20 mouse cellular contexts compared by ENCODE assay signal in the genomic region with DNA sequence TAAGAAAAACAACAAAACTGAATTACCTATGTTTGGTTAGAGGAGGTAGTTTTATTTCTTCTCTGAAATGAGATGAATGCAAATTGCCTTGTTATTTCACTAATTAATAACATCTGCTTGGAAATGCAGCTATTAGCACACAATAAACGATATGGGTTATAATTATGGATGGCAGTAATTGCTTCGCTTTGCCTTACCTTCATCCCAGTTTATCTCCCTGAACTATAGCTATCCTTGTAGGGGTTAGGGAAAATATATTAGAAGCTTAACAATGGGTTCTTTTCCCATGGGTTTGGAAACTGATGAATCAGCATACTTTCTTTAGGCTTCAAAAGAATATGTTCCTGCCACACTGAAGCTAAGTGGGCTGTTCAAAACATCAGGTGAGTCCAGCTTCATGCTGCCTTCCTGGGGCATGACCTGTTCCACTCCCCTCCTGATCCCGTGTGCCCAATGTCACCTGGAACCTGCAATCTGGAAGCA.
DNase-seq lines count a peak whose midpoint lies in the region; ATAC-seq and TF ChIP-seq lines count a peak whose summit lies in the region.
"Had no signal": no experiment of that assay in that cellular context is flagged by ENCODE, and none has a peak within 500 bp of the region (broad histone marks: within the 10 kb centered on the region; RNA-seq: fewer than 3 reads in every experiment).

No protein-coding gene starts in this region.

- 61% methylated on average over 3 of the region's 3 CpGs for WGBS in liver, adult 2 months
- WGBS in liver, embryonic 11.5 days, result 82% methylated on average over 3 of the region's 3 CpGs
- WGBS in lung, embryonic 16.5 days, result 71% methylated on average over 3 of the region's 3 CpGs
- 75% methylated on average over 3 of the region's 3 CpGs for WGBS in lung, postnatal 0 days
- WGBS in stomach, postnatal 0 days, result 80% methylated on average over 3 of the region's 3 CpGs

- H3K9me3 ChIP-seq in liver, embryonic 11.5 days (ENCODE audit: control insufficient read depth, low read length), result no peaks in the 10 kb centered on the region
- H3K9me3 ChIP-seq in lung, embryonic 16.5 days (ENCODE audit: control insufficient read depth, low read length), result no peaks in the 10 kb centered on the region
- H3K9me3 ChIP-seq in lung, postnatal 0 days (ENCODE audit: low read length), result no peaks in the 10 kb centered on the region
- no peaks in the 10 kb centered on the region for H3K9me3 ChIP-seq in ES-E14 (ENCODE audit: control insufficient read depth, insufficient read depth, low read depth, low read length)
- H3K9me3 ChIP-seq in stomach, postnatal 0 days (ENCODE audit: control insufficient read depth, low read length), result no peaks in the 10 kb centered on the region
- H3K9me3 ChIP-seq: embryonic facial prominence, embryonic 15.5 days; forebrain, embryonic 10.5 days; G1E; heart, embryonic 12.5 days; hindbrain, embryonic 10.5 days had no signal

- in situ Hi-C loops in ES-E14 (cut with MboI; ENCODE audit: low sequenced_read_pairs in 2 of 2, unreplicated experiment in 2 of 2), result no loop called here

- H3K4me1 ChIP-seq in liver, adult 2 months (ENCODE audit: control insufficient read depth, insufficient read depth, low read length), result peaks cover 7% of the 10 kb centered on the region; the same call in 1 of the 2 replicates
- H3K4me1 ChIP-seq in liver, embryonic 11.5 days (replicated peaks; ENCODE audit: control insufficient read depth, insufficient read depth, low read length), result no peaks in the 10 kb centered on the region
- H3K4me1 ChIP-seq in lung, embryonic 16.5 days (replicated peaks; ENCODE audit: control insufficient read depth, insufficient read depth, low read length), result 0 out of 2 replicates have a peak, but pooled peaks cover 6% of the 10 kb centered on the region
- 0 out of 2 replicates have a peak, but pooled peaks cover 6% of the 10 kb centered on the region for H3K4me1 ChIP-seq in lung, postnatal 0 days (ENCODE audit: insufficient read depth, low read depth, low read length)
- no peaks in the 10 kb centered on the region for H3K4me1 ChIP-seq in ES-E14 (ENCODE audit: control insufficient read depth in 2 of 2, insufficient read depth in 2 of 2, low read length in 2 of 2, poor library complexity in 1 of 2)
- no peaks in the 10 kb centered on the region for H3K4me1 ChIP-seq in stomach, postnatal 0 days (replicated peaks; ENCODE audit: control insufficient read depth, insufficient read depth)
- H3K4me1 ChIP-seq: embryonic facial prominence, embryonic 15.5 days; forebrain, embryonic 10.5 days; heart, embryonic 12.5 days; hindbrain, embryonic 10.5 days had no signal

- ATAC-seq in liver, embryonic 11.5 days (replicated peaks; ENCODE audit: low FRiP score), result no peak
- ATAC-seq in lung, embryonic 16.5 days (ENCODE audit: low read depth), result no peak
- ATAC-seq in lung, postnatal 0 days, result no peak
- ATAC-seq in stomach, postnatal 0 days (ENCODE audit: low FRiP score, low TSS enrichment), result peak; percentile 13; the same call in 1 of the 2 replicates
- ATAC-seq: forebrain, embryonic 14.5 days had no signal

- H3K36me3 ChIP-seq in liver, adult 2 months (ENCODE audit: control insufficient read depth, insufficient read depth, low read length), result no peaks in the 10 kb centered on the region
- no peaks in the 10 kb centered on the region for H3K36me3 ChIP-seq in liver, embryonic 11.5 days (ENCODE audit: control insufficient read depth, insufficient read depth, low read length)
- no peaks in the 10 kb centered on the region for H3K36me3 ChIP-seq in lung, embryonic 16.5 days (ENCODE audit: control insufficient read depth, insufficient read depth, low read length)
- no peaks in the 10 kb centered on the region for H3K36me3 ChIP-seq in lung, postnatal 0 days (ENCODE audit: insufficient read depth, low read length)
- H3K36me3 ChIP-seq in ES-E14 (ENCODE audit: control insufficient read depth, insufficient read depth, low read length, poor library complexity, severe bottlenecking), result no peaks in the 10 kb centered on the region
- H3K36me3 ChIP-seq in stomach, postnatal 0 days (ENCODE audit: control insufficient read depth, insufficient read depth, low read length), result no peaks in the 10 kb centered on the region
- H3K36me3 ChIP-seq: embryonic facial prominence, embryonic 15.5 days; forebrain, embryonic 10.5 days; G1E; heart, embryonic 12.5 days; hindbrain, embryonic 10.5 days had no signal

- no peak overlapping the region for H3K4me3 ChIP-seq in liver, adult 2 months (ENCODE audit: insufficient read depth, low read depth, low read length)
- H3K4me3 ChIP-seq in liver, embryonic 11.5 days (ENCODE audit: low read depth, low read length), result no peak overlapping the region
- H3K4me3 ChIP-seq in lung, embryonic 16.5 days (ENCODE audit: low read length), result no peak overlapping the region
- no peak overlapping the region for H3K4me3 ChIP-seq in lung, postnatal 0 days (ENCODE audit: low read depth, low read length)
- H3K4me3 ChIP-seq in ES-E14 (ENCODE audit: insufficient read depth in 1 of 2, low read depth in 1 of 2, low read length in 2 of 2, poor library complexity in 1 of 2, severe bottlenecking in 1 of 2), result no peak overlapping the region
- no peak overlapping the region for H3K4me3 ChIP-seq in stomach, postnatal 0 days (ENCODE audit: low read depth, low read length)
- H3K4me3 ChIP-seq: embryonic facial prominence, embryonic 15.5 days; erythroblast, embryonic 14.5 days; forebrain, embryonic 10.5 days; gastrocnemius, adult 2 months; heart, embryonic 12.5 days; hindbrain, embryonic 10.5 days had no signal

- H3K79me2 ChIP-seq in liver, adult 2 months (ENCODE audit: control insufficient read depth, insufficient read depth, low read length), result no peaks in the 10 kb centered on the region

- DNase-seq in liver, adult 2 months (ENCODE audit: extremely low read depth, low read depth, low spot score), result no peak
- DNase-seq in liver, embryonic 11.5 days (ENCODE audit: low spot score), result no peak
- no peak for DNase-seq in lung, postnatal 0 days (ENCODE audit: low spot score)
- DNase-seq in ES-E14 (ENCODE audit: low read depth, low spot score) (no peak), adipocyte (ENCODE audit: low spot score) (no peak)
- DNase-seq in stomach, postnatal 0 days (ENCODE audit: low spot score), result no peak
- DNase-seq: cerebellum, adult 11 months; cerebellum, adult 8-10 months; cerebellum, postnatal 14 days; embryo, embryonic 11 days; gastrocnemius, adult 2 months; gastrocnemius, postnatal 25 days had no signal

- no peak for TF ChIP-seq CTCF in liver, adult 2 months (IDR thresholded peaks at IDR 0.05; ENCODE audit: low read depth, low read length)
- TF ChIP-seq CTCF in lung, postnatal 0 days (IDR thresholded peaks at IDR 0.05), result no peak
- no peak for TF ChIP-seq CTCF in stomach, postnatal 0 days (IDR thresholded peaks at IDR 0.05; ENCODE audit: low read depth)

- H3K27ac ChIP-seq in liver, adult 2 months (replicated peaks; ENCODE audit: insufficient read depth, low read depth, low read length), result peak overlapping the region; percentile 43; the same call in 1 of the 2 replicates
- no peak overlapping the region for H3K27ac ChIP-seq in liver, embryonic 11.5 days (ENCODE audit: low read depth, low read length)
- H3K27ac ChIP-seq in lung, embryonic 16.5 days (ENCODE audit: low read length), result peak overlapping the region; percentile 7; the same call in 1 of the 2 replicates
- no peak overlapping the region for H3K27ac ChIP-seq in lung, postnatal 0 days (ENCODE audit: low read length)
- H3K27ac ChIP-seq in ES-E14 (ENCODE audit: insufficient read depth, low read depth, low read length, poor library complexity, severe bottlenecking), result no peak overlapping the region
- no peak overlapping the region for H3K27ac ChIP-seq in stomach, postnatal 0 days (replicated peaks)
- H3K27ac ChIP-seq: embryonic facial prominence, embryonic 15.5 days; forebrain, embryonic 10.5 days; gastrocnemius, adult 2 months; hindbrain, embryonic 10.5 days had no signal

- H3K4me2 ChIP-seq in liver, embryonic 11.5 days, result no peak overlapping the region
- no peak overlapping the region for H3K4me2 ChIP-seq in lung, embryonic 16.5 days (ENCODE audit: low read depth, low read length)
- H3K4me2 ChIP-seq in lung, postnatal 0 days (replicated peaks; ENCODE audit: low read depth, low read length), result no peak overlapping the region
- H3K4me2 ChIP-seq in stomach, postnatal 0 days (replicated peaks; ENCODE audit: low read depth), result no peak overlapping the region
- H3K4me2 ChIP-seq: embryonic facial prominence, embryonic 15.5 days; heart, embryonic 12.5 days had no signal

- no peak for TF ChIP-seq POLR2A in liver, adult 2 months (IDR thresholded peaks at IDR 0.05; ENCODE audit: extremely low read depth, insufficient read depth, low read length)

- H3K9ac ChIP-seq in liver, adult 2 months (ENCODE audit: low read depth, low read length), result no peak overlapping the region
- H3K9ac ChIP-seq in liver, embryonic 11.5 days (ENCODE audit: low read depth, low read length), result no peak overlapping the region
- no peak overlapping the region for H3K9ac ChIP-seq in lung, embryonic 16.5 days (ENCODE audit: low read length)
- no peak overlapping the region for H3K9ac ChIP-seq in lung, postnatal 0 days (replicated peaks; ENCODE audit: low read depth)
- no peak overlapping the region for H3K9ac ChIP-seq in ES-E14 (ENCODE audit: insufficient read depth, low read depth, low read length, poor library complexity, severe bottlenecking)
- no peak overlapping the region for H3K9ac ChIP-seq in stomach, postnatal 0 days (ENCODE audit: low read length)
- H3K9ac ChIP-seq: embryonic facial prominence, embryonic 15.5 days; heart, embryonic 12.5 days had no signal

- no peak for TF ChIP-seq EP300 in lung, postnatal 0 days (IDR thresholded peaks at IDR 0.05)
- TF ChIP-seq EP300 in stomach, postnatal 0 days (optimal IDR thresholded peaks at IDR 0.05), result no peak

- no peaks in the 10 kb centered on the region for H3K27me3 ChIP-seq in liver, adult 2 months (ENCODE audit: control insufficient read depth, insufficient read depth, low read length)
- no peaks in the 10 kb centered on the region for H3K27me3 ChIP-seq in liver, embryonic 11.5 days (replicated peaks; ENCODE audit: control insufficient read depth, insufficient read depth, low read length)
- H3K27me3 ChIP-seq in lung, embryonic 16.5 days (ENCODE audit: control insufficient read depth, insufficient read depth, low read depth, low read length), result no peaks in the 10 kb centered on the region
- no peaks in the 10 kb centered on the region for H3K27me3 ChIP-seq in lung, postnatal 0 days (replicated peaks; ENCODE audit: insufficient read depth, low read length)
- no peaks in the 10 kb centered on the region for H3K27me3 ChIP-seq in stomach, postnatal 0 days (ENCODE audit: control insufficient read depth, insufficient read depth, low read length)
- H3K27me3 ChIP-seq: embryonic facial prominence, embryonic 15.5 days; heart, embryonic 12.5 days had no signal

TF ChIP-seq in ES-E14, 5 proteins besides CTCF, POLR2A, EP300 and RAD21:
- TF ChIP-seq MAFK (IDR thresholded peaks at IDR 0.05; ENCODE audit: insufficient read depth, low read depth, low read length) (peak; percentile 58), CHD2 (IDR thresholded peaks at IDR 0.05; ENCODE audit: low read depth, low read length) (no peak), ZNF384 (IDR thresholded peaks at IDR 0.05; ENCODE audit: low read depth, low read length) (no peak), ZC3H11A (IDR thresholded peaks at IDR 0.05; ENCODE audit: borderline replicate concordance, low read depth, low read length) (no peak), HCFC1 (IDR thresholded peaks at IDR 0.05; ENCODE audit: borderline replicate concordance, insufficient read depth, low read length) (no peak)

Comparison
In these comparisons a context has a peak if more than half of its experiments do, and no peak if none do; other contexts are left out.
1. H3K27ac ChIP-seq: peak in liver, adult 2 months (single experiment) and lung, embryonic 16.5 days (single experiment); none in liver, embryonic 11.5 days (single experiment), lung, postnatal 0 days (single experiment), ES-E14 (single experiment) and stomach, postnatal 0 days (single experiment).